Mouse (Mus musculus): ENCODE measurements around the gene Kif20b. TPM values are rescaled to one million over a fixed set of nuclear protein-coding genes. Genes with fewer than 3 reads are reported as not detected.

Kif20b gene
- total RNA-seq (2017), result 146 and 147 TPM in 2 replicates

DNA sequence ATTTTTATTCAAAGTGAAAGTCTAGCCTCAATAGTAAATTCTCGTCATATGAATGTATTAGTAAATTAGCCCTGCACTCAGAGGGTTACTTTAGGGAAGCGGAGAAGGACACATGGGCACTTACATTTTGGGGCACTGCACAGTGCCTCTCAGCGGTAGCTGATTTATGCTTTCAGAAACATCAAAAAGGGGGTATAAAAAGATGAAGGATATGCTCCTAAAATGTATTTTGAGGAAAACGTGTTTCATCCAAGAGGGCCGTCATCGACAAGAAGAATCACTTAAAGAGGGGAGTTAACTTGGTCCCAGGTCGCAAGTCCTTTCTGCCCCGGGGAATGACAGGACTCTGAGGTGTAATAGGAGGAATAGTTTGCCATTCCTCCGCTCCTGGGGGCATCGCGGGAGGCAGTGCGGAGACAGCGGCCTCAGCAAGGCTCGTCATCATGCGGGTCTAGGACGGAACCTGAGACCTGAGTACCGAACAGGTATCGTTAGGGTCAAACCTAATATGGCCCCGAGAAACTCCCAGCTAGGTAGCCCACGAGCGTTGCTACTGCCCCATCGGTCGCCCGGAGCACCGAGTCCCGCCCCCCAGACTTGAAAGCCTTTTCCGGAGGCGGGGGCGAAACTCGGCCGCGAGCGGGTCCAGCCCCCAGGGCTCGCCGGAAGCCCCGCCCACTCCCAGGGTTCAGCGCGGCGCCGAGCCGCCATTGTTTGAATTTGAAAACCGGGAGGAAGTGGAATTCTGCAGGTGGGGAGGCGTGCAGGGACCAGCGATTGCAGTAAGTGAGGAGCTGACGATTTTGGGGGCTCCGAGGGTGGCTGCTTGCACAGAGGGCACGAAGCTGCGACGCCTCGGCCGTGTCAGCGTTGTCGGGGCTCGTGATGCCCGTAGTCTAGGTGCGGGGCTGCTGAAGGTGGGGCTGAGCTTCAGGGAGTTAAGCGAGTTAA lies at the start of gene Kif20b:
Kif20b (plus strand) TSS at position 710 of the 951 bp plus-strand sequence.
- ATAC-seq (replicated peaks; ENCODE audit: low read depth, poor library complexity, severe bottlenecking), result peak; percentile 95

DNA sequence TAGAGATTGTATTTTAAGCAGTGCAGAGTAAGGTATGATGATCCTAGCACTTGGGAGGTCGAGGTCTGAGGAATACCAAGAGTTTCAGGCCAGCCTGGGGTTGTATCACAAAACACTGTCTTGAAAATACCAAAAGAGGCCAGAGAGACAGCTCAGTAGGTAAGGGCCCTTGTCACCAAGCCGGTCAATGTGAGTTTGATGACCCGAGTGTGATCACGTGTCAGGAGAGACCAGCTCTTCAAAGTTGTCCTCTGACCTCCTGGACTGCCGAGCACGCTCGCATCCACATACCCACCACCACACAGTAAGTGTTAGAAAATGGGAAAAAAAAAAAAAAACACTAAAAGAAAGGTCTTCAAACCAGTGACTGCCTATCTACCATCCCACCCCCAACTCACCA lies 45.5 kb upstream of the Kif20b start:
- ATAC-seq (replicated peaks; ENCODE audit: low read depth, poor library complexity, severe bottlenecking), result no peak

DNA sequence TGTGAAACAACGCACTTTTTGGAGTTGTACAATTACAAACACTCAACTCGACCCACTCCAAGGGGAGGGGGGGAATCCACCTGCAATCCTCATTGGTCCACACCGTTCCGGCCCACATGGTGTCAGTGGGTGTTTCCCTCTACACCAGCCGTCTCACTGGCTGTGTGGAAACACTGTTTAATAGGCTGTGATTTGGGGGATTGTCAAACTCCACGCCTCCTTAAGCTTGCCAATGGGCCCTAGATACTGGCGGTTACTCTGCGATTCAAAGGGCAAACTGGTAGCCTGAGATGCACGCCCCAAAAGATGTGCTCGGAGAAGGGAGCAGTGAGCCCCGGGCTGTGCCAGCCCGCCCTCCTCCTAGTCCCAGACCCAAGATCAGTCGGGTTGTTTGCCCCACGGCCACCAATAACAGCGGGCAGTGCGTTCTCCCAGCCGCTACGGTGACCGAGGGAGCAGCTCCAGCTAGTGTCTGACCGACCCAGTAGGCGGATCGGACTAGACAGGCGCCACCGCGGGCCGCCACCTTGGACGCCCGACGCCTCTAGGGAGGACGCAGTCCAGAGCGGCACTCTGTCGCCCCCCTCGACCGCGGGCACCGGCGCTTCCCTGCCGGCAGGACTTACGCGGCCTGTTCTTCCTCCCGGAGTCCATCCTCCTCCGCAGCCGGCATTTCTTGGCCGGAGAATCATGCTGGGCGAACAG lies 44.1 kb upstream of the Kif20b start:
- ATAC-seq (replicated peaks; ENCODE audit: low read depth, poor library complexity, severe bottlenecking), result peak; percentile 88

DNA sequence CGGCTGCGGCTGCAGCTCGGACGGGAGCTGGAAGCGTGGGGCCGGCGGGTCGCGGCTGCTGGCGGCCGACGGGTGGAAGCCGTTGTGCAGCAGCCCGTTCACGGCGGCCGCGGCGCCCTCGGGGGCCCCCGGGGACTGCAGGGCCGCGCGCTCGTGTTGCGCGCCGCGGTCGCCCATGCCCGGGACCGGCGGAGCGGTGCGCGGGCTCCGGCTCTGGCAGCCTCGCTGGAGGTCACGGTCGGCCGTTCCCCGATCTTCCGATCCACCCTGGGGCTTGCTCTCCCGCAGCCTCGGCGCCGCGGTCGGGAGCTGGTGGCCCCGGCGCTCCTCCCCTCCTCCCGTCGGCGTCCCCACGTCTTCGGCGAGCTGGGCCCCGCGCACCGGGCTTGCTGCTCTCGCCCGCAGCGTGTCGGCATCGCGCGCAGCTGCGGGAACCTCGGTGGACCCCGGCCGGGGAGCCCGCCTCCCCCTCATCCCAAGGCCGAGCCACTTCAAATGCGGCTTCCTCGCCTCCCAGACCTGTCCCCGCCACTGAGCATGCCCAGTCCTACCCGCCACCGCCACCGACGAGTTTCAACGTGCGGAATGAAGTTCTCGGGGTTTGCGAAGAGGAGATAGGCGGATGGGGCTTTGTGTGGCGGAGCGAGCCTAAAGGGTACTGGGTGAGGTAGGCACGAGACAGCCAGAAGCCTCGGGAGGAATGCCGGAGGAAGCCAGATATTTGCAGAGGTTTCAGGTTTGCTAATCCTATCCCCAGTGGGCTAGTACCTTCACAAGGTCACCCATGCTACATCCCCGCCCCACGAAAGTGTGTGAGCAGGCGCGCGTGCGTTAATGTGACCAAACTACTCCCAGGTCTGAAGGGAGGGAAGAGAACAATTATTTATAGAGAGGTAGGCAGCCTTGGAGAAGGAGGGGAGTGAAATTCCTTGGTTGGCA lies 43.3 kb upstream of the Kif20b start, which contains the start of gene Pank1:
Pank1 (minus strand) TSS at position 853 of the 939 bp plus-strand sequence.
- peak; percentile 45 for ATAC-seq (replicated peaks; ENCODE audit: low read depth, poor library complexity, severe bottlenecking)

DNA sequence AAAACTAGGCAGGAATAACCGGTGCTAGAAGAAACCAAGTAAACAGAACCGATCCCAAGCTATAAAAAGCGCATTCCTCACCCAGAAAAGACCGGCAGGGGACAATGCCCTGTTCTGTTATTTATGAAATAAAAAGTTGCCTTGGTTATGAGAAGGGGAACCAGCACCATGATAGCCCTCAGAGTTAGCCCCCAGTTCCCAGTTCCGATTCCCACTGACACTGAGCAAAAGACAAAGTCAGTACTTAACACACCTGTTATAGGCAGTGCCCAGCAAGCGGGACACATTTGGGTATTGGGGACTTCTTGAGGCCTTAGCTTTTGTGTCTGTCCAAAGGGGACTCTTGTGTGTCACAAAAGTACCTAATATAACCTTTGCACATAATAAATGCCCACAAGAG lies 42.5 kb upstream of the Kif20b start:
- no peak for ATAC-seq (replicated peaks; ENCODE audit: low read depth, poor library complexity, severe bottlenecking)

DNA sequence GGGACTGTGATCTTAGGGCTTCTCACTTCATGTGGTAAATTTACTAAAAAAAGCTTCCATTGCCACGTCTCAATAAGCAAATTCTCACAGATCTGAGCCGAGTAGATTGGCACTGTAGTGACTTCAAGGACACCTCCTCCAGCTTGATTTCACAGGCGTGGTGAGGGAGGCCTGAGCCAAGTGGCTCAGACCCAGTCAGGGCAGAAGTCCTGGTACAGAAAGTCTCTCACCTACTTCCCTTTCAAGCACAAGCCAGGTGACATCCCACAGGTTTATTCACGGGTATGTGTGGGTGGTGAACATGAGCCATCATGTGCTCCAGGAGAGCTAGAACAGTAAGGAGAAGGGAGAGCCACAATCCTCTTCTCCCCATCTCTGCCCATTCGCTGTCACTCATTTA lies 41.0 kb upstream of the Kif20b start:
- ATAC-seq (replicated peaks; ENCODE audit: low read depth, poor library complexity, severe bottlenecking), result no peak

DNA sequence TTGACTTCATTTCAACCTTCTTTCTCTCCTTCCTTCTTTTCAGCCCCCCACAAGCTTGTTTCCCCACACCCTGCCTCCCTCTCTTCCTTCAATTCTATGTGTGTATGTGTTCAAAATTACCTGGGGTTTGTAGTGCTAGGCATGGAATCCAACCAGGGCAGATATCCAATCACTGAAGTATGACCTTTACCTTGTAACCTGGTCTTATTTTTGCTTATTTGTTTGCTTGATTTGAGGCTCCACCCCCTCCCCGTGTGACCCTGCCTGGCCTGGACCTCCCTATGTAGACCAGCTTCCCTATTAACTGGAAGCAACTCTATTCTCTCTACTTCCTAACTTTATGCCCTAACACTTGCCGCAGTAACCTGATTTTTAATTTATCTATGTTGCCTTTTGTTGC lies 39.7 kb upstream of the Kif20b start:
- ATAC-seq (replicated peaks; ENCODE audit: low read depth, poor library complexity, severe bottlenecking), result no peak

DNA sequence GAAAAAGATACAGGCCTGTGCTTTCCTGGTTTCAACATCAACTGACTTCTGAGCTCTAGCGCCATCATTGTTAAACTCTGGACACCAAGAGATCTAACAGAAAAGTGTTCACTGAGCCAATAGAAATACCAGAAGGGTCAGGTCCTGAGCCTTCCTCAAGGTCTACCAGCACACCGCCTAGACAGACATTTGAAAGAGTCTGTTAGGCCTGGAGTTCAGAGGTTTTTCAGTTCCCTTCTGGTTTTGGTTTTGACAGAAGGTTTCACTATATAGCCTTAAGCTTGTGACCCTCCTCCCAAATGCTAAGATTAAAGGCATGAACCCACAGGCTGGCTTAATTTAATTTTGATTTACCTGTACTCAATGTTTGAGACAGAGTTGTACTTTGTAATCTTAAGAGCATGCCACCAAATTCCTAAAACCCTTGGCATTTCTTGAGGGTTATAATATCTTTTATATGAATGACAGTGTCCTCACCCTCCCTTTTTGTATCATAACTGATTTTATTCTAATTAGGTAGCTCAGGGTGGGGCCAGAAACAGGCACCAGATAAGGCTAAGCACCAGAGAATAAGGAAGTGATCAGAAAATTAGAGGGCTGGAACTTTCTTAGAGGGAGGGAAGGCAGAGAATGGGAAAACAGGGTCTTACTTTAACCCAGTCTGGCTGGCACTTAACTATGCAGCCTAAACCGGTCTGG lies 38.5 kb upstream of the Kif20b start:
- ATAC-seq (replicated peaks; ENCODE audit: low read depth, poor library complexity, severe bottlenecking), result peak; percentile 51

DNA sequence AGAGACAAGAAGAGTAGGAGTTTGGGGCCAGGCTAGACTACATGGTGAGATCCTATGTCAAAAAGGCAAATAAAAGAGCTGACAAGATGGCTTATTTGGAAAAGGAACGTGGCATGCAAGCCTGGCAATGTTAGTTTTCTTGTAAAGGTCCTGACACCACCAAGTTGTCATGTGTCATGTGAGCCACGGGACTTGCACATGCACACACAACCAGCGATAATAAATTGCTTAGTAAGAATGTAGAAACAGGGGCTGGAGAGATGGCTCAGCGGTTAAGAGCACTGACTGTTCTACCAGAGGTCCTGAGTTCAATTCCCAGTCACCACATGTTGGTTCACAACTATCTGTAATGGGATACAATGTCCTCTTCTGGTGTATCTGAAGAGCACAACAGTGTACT lies 35.8 kb upstream of the Kif20b start:
- no peak for ATAC-seq (replicated peaks; ENCODE audit: low read depth, poor library complexity, severe bottlenecking)

DNA sequence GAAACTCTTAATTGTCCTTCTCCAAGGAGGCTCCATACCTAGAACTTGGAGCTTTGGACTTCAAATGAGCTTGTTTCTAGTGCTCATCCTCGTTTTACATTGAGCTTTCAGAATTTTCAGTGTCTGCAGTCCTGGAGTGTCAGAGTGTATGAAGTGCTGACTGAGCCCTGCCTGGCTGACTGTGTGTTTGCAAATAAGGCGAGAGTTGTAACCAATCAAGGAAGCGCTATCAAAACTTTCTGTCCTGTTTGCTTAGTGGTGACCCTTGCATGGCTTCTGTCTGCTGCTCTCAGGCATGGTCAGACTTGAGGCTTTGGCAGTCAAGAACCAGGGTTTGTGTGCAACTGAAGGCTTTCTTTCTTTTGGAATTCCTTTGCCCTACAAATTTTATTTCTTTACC lies 31.2 kb upstream of the Kif20b start:
- no peak for ATAC-seq (replicated peaks; ENCODE audit: low read depth, poor library complexity, severe bottlenecking)

DNA sequence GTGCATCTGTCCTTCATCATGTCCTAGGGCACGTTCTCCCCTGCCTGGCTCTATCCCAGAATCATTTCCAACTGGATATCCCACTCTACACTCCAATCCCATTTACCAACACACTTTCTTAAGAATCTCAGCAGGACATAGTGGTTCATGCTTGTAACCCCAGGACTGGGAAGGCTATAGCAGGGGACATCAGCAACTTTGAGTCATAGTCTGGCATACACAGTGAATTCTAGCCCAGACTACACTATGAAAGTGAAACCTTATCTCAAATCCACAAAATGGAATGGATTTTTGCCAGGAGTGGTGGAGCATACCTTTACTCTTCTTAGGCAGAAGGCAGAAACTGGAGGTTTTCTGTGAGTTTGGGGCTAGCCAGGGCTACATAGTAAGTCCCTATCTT lies 30.6 kb upstream of the Kif20b start:
- ATAC-seq (replicated peaks; ENCODE audit: low read depth, poor library complexity, severe bottlenecking), result no peak

DNA sequence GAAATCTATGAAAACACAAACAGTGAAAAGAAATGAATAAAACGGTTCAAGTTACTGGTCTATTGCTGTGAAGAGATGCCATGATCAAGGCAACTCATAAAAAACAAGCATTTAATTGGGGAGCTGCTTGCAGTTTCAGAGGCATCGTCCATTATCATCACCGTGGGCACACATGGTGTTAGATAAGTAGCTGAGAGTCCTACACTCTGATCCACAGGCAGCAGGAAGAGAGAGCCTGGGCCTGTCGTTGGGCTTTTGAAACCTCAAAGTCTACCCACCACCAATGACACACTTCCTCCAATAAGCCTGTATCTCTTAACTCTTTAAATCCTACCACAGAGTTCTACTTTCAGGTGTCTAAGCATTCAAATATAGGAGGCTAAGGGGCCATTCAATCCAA lies 27.1 kb upstream of the Kif20b start:
- peak; percentile 63 for ATAC-seq (replicated peaks; ENCODE audit: low read depth, poor library complexity, severe bottlenecking)

DNA sequence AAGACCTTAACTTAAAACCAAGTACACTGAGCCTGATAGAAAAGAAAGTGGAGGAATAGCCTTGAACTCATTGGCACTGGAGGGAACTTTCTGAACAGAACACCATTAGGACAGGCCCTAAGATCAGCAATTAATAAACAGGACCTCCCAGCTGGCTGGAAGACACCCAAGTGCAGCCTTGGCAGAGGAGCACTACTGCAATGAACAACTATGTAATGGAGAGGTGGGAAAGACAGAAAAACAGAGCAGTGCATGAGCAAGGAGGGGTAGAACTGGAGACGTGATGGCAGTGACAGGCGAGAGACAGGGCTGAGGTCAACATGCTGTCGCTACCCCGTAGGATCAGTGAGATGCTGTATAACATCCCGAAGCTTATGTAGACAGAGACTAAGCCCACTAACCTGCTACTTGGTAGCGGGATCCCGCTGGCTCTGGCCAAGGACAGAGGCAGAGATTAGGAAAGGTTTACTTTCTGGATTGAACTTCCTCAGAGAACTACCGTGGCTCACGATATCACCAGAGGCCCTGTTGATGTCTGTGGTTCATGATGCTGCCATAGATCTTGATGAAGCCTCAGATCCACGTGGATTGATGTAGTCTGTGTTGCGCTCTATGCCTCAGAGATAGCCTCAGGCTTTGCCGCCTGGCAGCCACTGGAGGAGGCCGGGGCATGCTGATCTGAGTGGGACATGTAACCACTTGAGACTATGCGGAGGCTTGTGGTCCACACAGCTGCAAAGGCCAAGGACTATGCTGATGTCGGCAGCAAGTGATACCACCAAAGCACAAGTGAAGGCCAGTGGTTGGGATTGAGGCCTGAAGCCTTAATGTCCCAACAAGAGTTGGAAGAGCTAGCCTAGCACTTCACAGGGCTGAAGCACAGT lies 24.8 kb upstream of the Kif20b start:
- no peak for ATAC-seq (replicated peaks; ENCODE audit: low read depth, poor library complexity, severe bottlenecking)

DNA sequence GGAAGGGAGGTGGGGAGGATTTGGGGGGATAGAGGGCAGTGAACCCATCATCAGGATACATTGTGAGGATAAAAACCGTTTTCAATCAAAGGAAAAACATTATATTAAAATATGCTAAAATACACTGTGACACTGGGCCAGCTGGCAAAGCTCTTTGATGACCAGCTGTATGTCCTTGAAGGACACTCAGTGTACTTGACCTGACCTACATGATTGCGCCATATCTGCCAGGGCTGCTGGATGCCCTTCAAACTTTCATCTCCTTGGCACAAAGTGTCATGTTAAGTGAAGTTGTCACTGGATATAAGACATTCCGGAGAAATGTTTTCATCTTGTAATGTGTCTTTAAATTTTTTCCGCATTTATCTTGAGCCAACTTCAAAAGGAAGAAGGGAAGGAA lies 23.2 kb upstream of the Kif20b start:
- no peak for ATAC-seq (replicated peaks; ENCODE audit: low read depth, poor library complexity, severe bottlenecking)

DNA sequence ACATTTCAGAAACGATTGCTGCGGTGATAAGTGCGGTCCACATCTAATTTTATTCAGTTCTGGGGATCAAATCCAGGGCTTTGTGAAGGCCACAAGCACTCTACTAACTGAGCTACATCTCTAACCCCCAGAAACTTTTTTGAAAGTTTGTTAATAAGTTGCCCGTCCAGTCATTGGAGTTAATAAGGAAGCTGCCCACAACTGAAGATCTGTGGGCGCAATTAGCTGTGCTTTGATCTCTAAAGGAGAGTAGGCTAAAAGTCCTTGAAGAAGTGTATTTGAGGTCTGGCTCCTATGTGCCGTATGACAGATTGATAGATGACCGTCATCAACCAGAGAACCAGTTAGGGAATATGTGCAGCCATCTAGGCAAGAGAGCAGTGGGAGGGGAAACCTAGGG lies 20.9 kb upstream of the Kif20b start:
- no peak for ATAC-seq (replicated peaks; ENCODE audit: low read depth, poor library complexity, severe bottlenecking)

DNA sequence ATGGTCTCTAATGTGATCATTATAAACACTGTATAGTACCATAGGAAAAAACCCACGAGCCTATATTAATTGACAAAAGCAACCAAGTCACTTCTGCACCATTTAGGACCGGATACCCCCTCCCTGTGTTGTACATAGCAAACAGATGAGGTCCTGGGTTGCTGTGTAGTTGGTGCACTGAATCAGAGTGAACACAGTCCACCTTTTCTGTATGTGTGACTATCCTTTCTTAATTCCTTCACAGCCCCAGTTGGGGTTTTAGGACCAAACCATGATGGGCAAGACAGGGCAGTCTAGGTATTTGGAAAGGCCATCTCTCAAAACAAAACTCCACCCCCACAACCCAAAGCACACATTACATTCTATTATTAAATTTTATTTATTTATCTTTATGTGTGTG lies 20.4 kb upstream of the Kif20b start:
- ATAC-seq (replicated peaks; ENCODE audit: low read depth, poor library complexity, severe bottlenecking), result no peak

DNA sequence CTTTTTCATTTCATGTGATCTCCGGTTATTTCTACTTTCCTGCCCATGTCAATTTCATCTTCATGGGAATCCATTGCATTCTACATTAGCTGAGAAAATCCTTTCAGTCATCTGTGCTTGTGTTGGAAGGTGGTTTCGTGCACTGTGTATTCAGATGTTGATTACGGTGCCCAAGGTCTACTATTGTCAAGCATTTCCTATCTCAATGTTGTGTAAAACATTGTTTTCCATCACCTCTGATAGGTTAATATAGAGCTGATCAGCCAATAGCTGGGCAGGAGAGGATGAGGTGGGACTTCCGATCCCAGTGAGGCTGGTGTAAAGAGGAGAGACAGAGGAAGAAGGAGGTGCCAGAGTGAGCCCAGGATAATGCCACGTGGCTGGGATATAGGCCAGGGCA lies 18.1 kb upstream of the Kif20b start:
- ATAC-seq (replicated peaks; ENCODE audit: low read depth, poor library complexity, severe bottlenecking), result no peak

DNA sequence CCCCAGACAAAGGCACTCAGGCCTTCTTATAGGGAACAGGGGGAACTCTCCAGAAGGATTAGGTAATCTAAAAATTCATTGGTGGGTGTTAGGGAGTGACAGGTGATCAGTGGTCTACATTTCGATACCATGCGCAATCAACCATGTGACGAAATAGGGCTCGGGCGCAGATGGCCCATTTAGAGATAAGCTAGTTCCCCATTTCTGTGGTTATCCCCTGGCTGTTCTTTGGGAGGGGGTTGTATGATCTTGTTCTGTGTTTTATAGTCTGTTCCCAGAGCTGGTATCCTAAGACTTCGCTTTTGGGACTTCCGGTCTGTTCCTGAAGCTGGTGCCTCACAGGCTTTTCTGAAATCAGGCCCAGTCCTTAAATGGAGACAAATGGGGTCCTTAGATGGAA lies 16.7 kb upstream of the Kif20b start:
- ATAC-seq (replicated peaks; ENCODE audit: low read depth, poor library complexity, severe bottlenecking), result peak; percentile 90

DNA sequence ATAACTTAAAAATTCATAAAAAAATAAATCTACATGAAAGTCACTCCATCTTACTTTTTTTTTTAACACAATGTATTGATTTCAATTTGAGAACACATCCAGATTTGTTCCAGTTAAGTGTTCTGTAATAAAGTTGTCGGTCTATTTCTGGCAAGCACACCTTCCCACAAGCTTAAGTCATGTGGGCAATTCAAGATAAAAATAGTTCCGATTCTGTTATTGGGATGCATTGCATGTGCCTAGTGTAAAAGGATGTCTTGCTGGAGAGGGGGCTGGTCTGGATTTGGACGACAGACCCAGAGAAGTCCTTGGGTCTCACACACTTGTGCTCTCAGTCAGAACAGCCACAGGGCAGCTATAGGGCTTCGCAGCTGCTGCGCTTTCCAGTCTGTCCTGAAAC lies 15.4 kb upstream of the Kif20b start:
- ATAC-seq (replicated peaks; ENCODE audit: low read depth, poor library complexity, severe bottlenecking), result no peak
